Mouse (Mus musculus) T-cell, adult 2 months (primary cell): Measurements from ENCODE around the gene Vmn2r107.

Source experiments
- DNase-seq: peaks from one replicate; pipeline ENCODE4 v3.0.0; 2022; ENCODE audit warnings: low spot score

Vmn2r107 gene

GRCm38 (mm10) chr17:20344942-20345341 is at the start of gene Vmn2r107:
TSS of gene Vmn2r107 (plus strand) at chr17:20345242.
- DNase-seq: no peak

DNA sequence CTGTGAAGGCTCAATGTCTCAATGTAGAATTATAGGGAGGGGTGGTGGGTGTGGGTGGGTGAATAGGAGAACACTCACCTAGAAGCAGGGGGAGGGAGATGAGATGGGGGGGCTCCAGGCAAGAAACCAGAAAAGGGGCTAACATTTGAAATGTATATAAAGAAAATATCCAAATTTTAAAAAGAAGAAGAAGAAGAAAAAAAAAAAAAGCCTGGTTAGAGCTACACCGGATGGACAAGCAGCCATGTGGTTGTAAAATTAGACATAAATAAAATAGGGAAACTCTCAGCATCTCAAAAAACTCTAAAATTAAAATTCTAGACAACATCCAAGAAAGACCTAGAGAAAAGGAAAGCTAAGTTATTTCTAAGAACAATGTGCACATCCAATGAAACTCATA is 39.3 kb upstream of the Vmn2r107 start:
- no peak for DNase-seq

DNA sequence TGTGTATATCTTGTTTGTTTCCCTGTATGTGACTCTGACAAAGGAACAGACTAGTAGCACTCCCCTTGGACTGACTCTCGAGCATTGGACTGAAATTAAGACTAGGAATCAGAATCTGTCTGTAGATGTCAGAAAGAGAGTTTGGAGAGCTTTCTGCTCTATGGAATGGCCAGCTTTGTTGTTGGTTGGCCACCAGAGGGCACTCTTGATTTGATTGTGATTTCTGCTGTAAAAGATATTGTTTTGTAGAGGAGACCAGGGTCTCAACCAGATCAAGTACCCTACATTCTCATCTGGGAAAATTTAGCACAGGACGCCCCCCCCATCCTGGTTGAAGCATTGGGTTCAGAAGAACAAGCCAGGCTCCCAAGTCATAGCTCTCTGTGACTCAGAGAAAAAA is 54.1 kb downstream of the Vmn2r107 start:
- no peak for DNase-seq

- no peak for DNase-seq
Measured at GRCm38 (mm10) chr17:20413846-20414245, 68.8 kb downstream of the Vmn2r107 start, which contains the start of gene Vmn1r224. TSS of gene Vmn1r224 (plus strand) at chr17:20414146.
